Mouse (Mus musculus) lung, adult 2 months (tissue): ENCODE results near the gene Flrt1.

Experiments
- CTCF ChIP-seq: fragments of 200-500 bp; IDR thresholded peaks from 2 replicates; pipeline ENCODE4 v1.5.1; 2011; ENCODE audit warnings: mild to moderate bottlenecking, low read length, control low read depth; ENCODE audit not compliant: insufficient read depth
- POLR2A ChIP-seq: fragments of 200-500 bp; IDR thresholded peaks from 2 replicates; pipeline ENCODE4 v1.6.1; 2011; ENCODE audit warnings: low read depth, mild to moderate bottlenecking, control low read depth, low read length, borderline replicate concordance; ENCODE audit errors: extremely low read depth

GRCm38 (mm10) chr19:7110875-7111274 is 5.3 kb upstream of the Flrt1 start:
- TF ChIP-seq CTCF, result no peak
- no peak for TF ChIP-seq POLR2A
